Mouse (Mus musculus): Measurements from ENCODE around the gene Notch1. TPM values are rescaled to one million over a fixed set of nuclear protein-coding genes. Genes with fewer than 3 reads are reported as not detected.
A peak's percentile ranks its signal among the peaks of the same experiment; 100 is the strongest.

Gene Notch1
- polyA plus RNA-seq, 1 experiment from 2014 or later: 41.0 TPM

DNA sequence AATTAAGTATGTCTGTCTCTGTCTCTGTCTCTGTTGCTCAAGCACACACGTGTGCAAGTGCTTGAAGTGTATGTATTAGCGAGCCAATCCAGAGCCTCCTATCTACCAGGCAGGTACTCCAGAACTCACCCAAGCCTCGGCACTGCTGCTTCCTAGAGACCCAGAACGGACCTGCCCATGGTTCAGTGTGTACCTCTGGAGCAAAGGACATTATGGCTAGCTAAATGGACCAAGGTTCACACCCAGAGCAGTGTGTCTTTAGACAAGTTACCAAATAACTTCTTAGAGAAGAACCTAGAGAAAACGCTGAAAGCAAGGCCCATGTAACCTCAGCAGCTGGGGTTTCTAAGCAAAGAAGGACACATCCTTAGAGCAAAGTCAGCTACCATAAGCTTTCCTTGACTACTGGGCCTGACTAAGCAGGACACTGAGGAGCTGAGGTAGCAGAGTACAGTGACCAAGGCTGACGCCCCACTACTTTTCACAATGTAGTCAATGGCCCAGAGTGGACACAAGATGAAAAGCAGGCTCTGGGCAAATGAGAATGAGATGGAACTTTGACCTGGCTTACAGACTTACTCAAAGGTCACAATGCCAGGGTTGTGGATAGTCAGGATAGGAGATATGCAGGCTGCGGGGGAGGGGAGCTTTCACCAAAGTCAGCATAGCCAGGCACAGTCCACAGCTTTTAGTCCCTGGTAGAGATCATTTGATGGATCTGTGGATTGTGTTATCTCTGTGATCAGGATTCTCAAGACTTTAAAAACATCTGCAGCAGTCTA is 81.5 kb downstream of the Notch1 start:
- H3K4me1 ChIP-seq: peaks cover 15% of the 10 kb centered on the region
- H3K36me3 ChIP-seq: peaks cover 75% of the 10 kb centered on the region
- ATAC-seq (ENCODE audit: low FRiP score): no peak
- H3K4me3 ChIP-seq: no peak overlapping the region
- H3K27me3 ChIP-seq: no peaks in the 10 kb centered on the region
- no peak overlapping the region for H3K4me2 ChIP-seq (replicated peaks)
- no peak overlapping the region for H3K27ac ChIP-seq
- no peak overlapping the region for H3K9ac ChIP-seq
- no peaks in the 10 kb centered on the region for H3K9me3 ChIP-seq (replicated peaks)
- WGBS: 92% methylated on average over 7 of the region's 7 CpGs

DNA sequence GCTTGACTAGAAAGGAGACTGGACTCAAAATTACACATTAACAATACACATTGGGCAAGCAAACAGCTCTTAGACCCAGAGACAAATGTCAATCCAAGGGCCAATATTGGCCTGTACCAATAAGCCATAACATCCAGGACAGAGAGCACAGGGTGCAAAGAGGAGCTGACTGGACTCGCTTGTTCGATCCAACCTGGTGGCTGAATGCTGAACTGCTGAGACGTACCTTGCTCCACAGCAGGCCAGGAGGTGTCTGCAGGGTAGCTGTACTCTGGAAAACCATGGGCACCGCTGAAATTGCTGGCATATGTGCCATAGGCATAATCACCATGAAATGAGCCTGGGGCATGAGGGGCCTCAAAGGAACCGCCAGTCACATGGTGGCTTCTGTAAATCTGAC is 86.6 kb downstream of the Notch1 start:
- H3K9ac ChIP-seq: no peak overlapping the region
- H3K9me3 ChIP-seq (replicated peaks): no peaks in the 10 kb centered on the region
- WGBS: 91% methylated on average over 5 of the region's 5 CpGs
- H3K4me2 ChIP-seq (replicated peaks): no peak overlapping the region
- ATAC-seq (ENCODE audit: low FRiP score): no peak
- H3K4me3 ChIP-seq: no peak overlapping the region
- H3K36me3 ChIP-seq: peaks cover 83% of the 10 kb centered on the region
- H3K27ac ChIP-seq: no peak overlapping the region
- H3K27me3 ChIP-seq: no peaks in the 10 kb centered on the region
- peaks cover 3% of the 10 kb centered on the region; the same call in 1 of the 2 replicates for H3K4me1 ChIP-seq

DNA sequence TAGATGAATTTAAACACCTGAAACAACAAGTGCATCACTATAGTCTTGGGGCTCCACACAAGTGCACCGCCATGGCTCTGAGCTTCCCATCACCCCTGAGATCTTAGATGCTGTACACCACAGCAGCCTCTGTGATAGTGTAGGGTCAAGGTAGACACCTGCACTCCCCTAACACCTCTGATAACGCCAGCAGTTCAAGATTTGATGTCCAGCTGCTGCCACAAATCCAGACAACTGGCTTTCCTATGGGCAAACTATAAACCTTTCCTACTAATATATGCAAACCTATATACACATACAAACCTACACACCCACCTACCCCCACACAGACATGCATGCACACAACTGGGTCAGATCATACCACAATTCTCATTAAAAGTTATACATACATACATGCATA is 91.9 kb downstream of the Notch1 start:
- Histone ChIP-seq H3K9me3 (replicated peaks) (no peaks in the 10 kb centered on the region), H3K36me3 (peaks cover 97% of the 10 kb centered on the region), H3K4me3 (no peak overlapping the region), H3K4me1 (no peaks in the 10 kb centered on the region), H3K27me3 (no peaks in the 10 kb centered on the region), H3K9ac (no peak overlapping the region), H3K27ac (no peak overlapping the region), H3K4me2 (replicated peaks) (no peak overlapping the region)
- ATAC-seq (ENCODE audit: low FRiP score): no peak
- 95% methylated on average over 2 of the region's 2 CpGs for WGBS

- Histone ChIP-seq H3K9ac (no peak overlapping the region), H3K4me3 (no peak overlapping the region), H3K27me3 (no peaks in the 10 kb centered on the region), H3K27ac (no peak overlapping the region), H3K4me1 (no peaks in the 10 kb centered on the region), H3K4me2 (replicated peaks) (no peak overlapping the region), H3K9me3 (replicated peaks) (no peaks in the 10 kb centered on the region), H3K36me3 (peaks cover 96% of the 10 kb centered on the region)
- WGBS: 95% methylated on average over 1 of the region's 1 CpGs
- ATAC-seq (ENCODE audit: low FRiP score): no peak
Measured at GRCm38 (mm10) chr2:26423086-26423485, 93.4 kb downstream of the Notch1 start.

DNA sequence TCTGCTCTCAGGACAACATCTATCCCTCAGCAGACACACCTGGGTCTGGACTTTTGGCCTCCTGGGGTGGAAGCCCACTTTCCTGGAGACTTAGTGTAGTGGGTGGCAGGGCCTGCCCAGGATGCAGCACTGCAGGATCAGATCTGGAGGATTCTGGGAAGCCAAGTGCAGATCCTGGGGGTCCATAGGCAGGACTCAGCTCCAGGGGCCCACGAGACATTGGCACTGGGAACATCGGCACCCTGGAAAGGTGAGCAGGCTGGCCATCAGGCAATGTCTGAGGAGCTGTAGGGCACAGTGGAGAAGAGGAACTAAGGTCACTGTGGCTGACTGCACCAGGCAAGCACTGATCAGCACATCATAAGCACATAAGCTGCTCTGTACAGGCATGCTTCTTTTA is 94.5 kb downstream of the Notch1 start:
- Histone ChIP-seq H3K4me2 (replicated peaks) (no peak overlapping the region), H3K4me1 (no peaks in the 10 kb centered on the region), H3K9me3 (replicated peaks) (no peaks in the 10 kb centered on the region), H3K27ac (no peak overlapping the region), H3K4me3 (no peak overlapping the region), H3K27me3 (no peaks in the 10 kb centered on the region), H3K9ac (no peak overlapping the region), H3K36me3 (peaks cover 92% of the 10 kb centered on the region)
- no peak for ATAC-seq (ENCODE audit: low FRiP score)
- 96% methylated on average over 2 of the region's 2 CpGs for WGBS

- no peaks in the 10 kb centered on the region for H3K27me3 ChIP-seq
- no peak for ATAC-seq (ENCODE audit: low FRiP score)
- peaks cover 91% of the 10 kb centered on the region for H3K36me3 ChIP-seq
Measured at GRCm38 (mm10) chr2:26418120-26418519, 98.3 kb downstream of the Notch1 start.

GRCm38 (mm10) chr2:26417066-26417465 is 99.4 kb downstream of the Notch1 start:
- Histone ChIP-seq H3K27ac (no peak overlapping the region), H3K4me2 (replicated peaks) (no peak overlapping the region), H3K4me1 (no peaks in the 10 kb centered on the region), H3K36me3 (peaks cover 91% of the 10 kb centered on the region), H3K9ac (no peak overlapping the region), H3K27me3 (no peaks in the 10 kb centered on the region), H3K9me3 (replicated peaks) (no peaks in the 10 kb centered on the region), H3K4me3 (no peak overlapping the region)
- ATAC-seq (ENCODE audit: low FRiP score): no peak

More at GRCm38 (mm10) chr2:26418120-26418519, 98.3 kb downstream of the Notch1 start:
- WGBS: 86% methylated on average over 1 of the region's 1 CpGs
- Histone ChIP-seq H3K9me3 (replicated peaks) (no peaks in the 10 kb centered on the region), H3K27ac (no peak overlapping the region), H3K4me1 (no peaks in the 10 kb centered on the region), H3K4me2 (replicated peaks) (no peak overlapping the region), H3K9ac (no peak overlapping the region), H3K4me3 (no peak overlapping the region)

DNA sequence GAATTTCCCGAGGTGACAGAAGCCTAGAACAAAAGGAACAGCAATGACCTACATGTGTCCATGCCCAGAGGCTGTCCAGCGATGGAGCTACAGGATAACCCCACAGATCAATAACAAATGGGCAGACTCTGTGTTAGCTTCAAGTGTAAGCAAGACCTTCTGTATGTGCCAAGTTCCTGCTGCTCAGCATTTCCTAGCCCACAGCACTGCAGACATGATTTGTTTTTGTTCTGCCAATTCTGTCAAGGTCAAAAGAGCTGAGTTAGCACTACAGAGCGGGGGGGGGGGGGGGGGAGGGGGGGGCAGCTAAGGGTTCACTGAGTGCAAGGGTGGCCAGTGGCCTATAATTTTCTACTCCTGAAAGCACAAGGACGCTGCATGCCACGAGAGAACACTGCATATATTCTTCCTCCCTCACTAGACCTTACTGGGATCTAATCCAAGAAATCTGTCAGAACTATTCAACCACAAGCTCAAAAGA is 105.5 kb downstream of the Notch1 start:
- peaks cover 69% of the 10 kb centered on the region for H3K36me3 ChIP-seq
- no peak overlapping the region for H3K4me3 ChIP-seq
- H3K9me3 ChIP-seq (replicated peaks): no peaks in the 10 kb centered on the region
- H3K27ac ChIP-seq: no peak overlapping the region
- no peak overlapping the region for H3K9ac ChIP-seq
- 73% methylated on average over 5 of the region's 5 CpGs for WGBS
- H3K4me2 ChIP-seq (replicated peaks): no peak overlapping the region
- no peak for ATAC-seq (ENCODE audit: low FRiP score)
- no peaks in the 10 kb centered on the region for H3K27me3 ChIP-seq
- peaks cover 26% of the 10 kb centered on the region for H3K4me1 ChIP-seq

- WGBS: 64% methylated on average over 5 of the region's 5 CpGs
- no peaks in the 10 kb centered on the region for H3K9me3 ChIP-seq (replicated peaks)
- 0 out of 2 replicates have a peak overlapping the region, but pooled peaks have one; percentile 40 for H3K27ac ChIP-seq
- ATAC-seq (ENCODE audit: low FRiP score): no peak
- H3K9ac ChIP-seq: no peak overlapping the region
- peaks cover 34% of the 10 kb centered on the region for H3K4me1 ChIP-seq
- H3K4me2 ChIP-seq (replicated peaks): no peak overlapping the region
- no peak overlapping the region for H3K4me3 ChIP-seq
- no peaks in the 10 kb centered on the region for H3K27me3 ChIP-seq
- peaks cover 63% of the 10 kb centered on the region for H3K36me3 ChIP-seq
Measured at GRCm38 (mm10) chr2:26410091-26410490, 106.4 kb downstream of the Notch1 start.

GRCm38 (mm10) chr2:26409362-26409761 is 107.1 kb downstream of the Notch1 start:
- no peaks in the 10 kb centered on the region for H3K27me3 ChIP-seq
- H3K4me1 ChIP-seq: peaks cover 40% of the 10 kb centered on the region
- peaks cover 57% of the 10 kb centered on the region for H3K36me3 ChIP-seq
- no peak overlapping the region; the same call in 1 of the 2 replicates for H3K4me3 ChIP-seq
- H3K4me2 ChIP-seq (replicated peaks): peak overlapping the region; percentile 97; the same call in 1 of the 2 replicates
- WGBS: 61% methylated on average over 3 of the region's 3 CpGs
- H3K9me3 ChIP-seq (replicated peaks): no peaks in the 10 kb centered on the region
- peak; percentile 49 for ATAC-seq (ENCODE audit: low FRiP score)
- H3K9ac ChIP-seq: no peak overlapping the region; the same call in 1 of the 2 replicates
- no peak overlapping the region for H3K27ac ChIP-seq

GRCm38 (mm10) chr2:26408515-26409356 is 107.7 kb downstream of the Notch1 start, which contains the start of gene Inpp5e:
TSS of gene Inpp5e (minus strand) at chr2:26409203.
- Histone ChIP-seq H3K4me3 (peak within 1 kb of the TSS; percentile 86), H3K36me3 (peaks cover 51% of the 10 kb centered on the region), H3K4me1 (peaks cover 40% of the 10 kb centered on the region), H3K27me3 (no peaks in the 10 kb centered on the region), H3K27ac (peak within 1 kb of the TSS; percentile 70), H3K4me2 (replicated peaks) (peak within 1 kb of the TSS; percentile 97), H3K9me3 (replicated peaks) (no peaks in the 10 kb centered on the region), H3K9ac (peak within 1 kb of the TSS; percentile 95)
- WGBS: 2% methylated on average over 53 of the region's 57 CpGs
- ATAC-seq (ENCODE audit: low FRiP score): peak; percentile 96

Measured in hindbrain, embryonic 12.5 days (tissue).